Mouse (Mus musculus) embryonic fibroblast, embryonic 13.5 days (primary cell): ENCODE data around the gene Atp5j2.

ENCODE experiments used
- CTCF ChIP-seq: IDR thresholded peaks from 2 replicates; pipeline ENCODE4 v1.5.1; 2011; ENCODE audit warnings: mild to moderate bottlenecking, control low read depth, low read length, moderate library complexity, borderline replicate concordance; ENCODE audit not compliant: insufficient read depth
- POLR2A ChIP-seq: IDR thresholded peaks from 2 replicates; pipeline ENCODE4 v1.6.1; 2011; ENCODE audit warnings: low read depth, mild to moderate bottlenecking, control low read depth, low read length, moderate library complexity

DNA sequence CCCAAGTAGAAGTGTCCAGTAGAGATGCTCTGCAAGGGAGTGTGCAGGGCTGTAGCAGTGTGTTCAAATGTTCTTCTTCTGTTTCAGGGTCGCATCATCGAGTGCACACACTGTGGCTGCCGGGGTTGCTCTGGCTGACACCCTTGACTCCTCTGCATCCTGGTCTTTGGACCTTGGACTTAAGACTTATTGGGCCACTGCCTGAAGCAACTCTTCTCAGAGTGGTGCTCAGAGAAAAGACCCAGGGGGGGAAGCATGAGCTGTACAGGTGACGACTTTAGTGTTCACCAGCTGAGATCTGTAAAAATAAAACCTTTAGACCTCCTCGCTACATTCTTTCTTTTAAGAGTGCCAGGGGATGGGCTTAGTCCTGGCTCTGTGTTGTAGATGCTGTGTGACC lies 44.1 kb downstream of the Atp5j2 start:
- no peak for TF ChIP-seq POLR2A
- TF ChIP-seq CTCF = no peak
